In genomic region chr3:143100810-143101645, GRCm38 (mm10) we compare ENCODE assay signal across 8 mouse cellular contexts.
DNase-seq lines count a peak whose midpoint lies in the region; ATAC-seq lines count a peak whose summit lies in the region.

No protein-coding gene starts in this region.

- H3K36me3 ChIP-seq in embryonic facial prominence, embryonic 13.5 days = no peaks in the 10 kb centered on the region
- no peaks in the 10 kb centered on the region for H3K36me3 ChIP-seq in hindbrain, embryonic 16.5 days (ENCODE audit: control insufficient read depth, insufficient read depth, low read length)
- no peaks in the 10 kb centered on the region for H3K36me3 ChIP-seq in lung, embryonic 16.5 days (ENCODE audit: control insufficient read depth, insufficient read depth, low read length)

- H3K4me3 ChIP-seq in embryonic facial prominence, embryonic 13.5 days = peak overlapping the region; percentile 46
- H3K4me3 ChIP-seq in hindbrain, embryonic 16.5 days (ENCODE audit: low read length) = peak overlapping the region; percentile 52
- peak overlapping the region; percentile 45 for H3K4me3 ChIP-seq in lung, embryonic 16.5 days (ENCODE audit: low read length)

- peak overlapping the region; percentile 79 for H3K4me2 ChIP-seq in embryonic facial prominence, embryonic 13.5 days
- H3K4me2 ChIP-seq in hindbrain, embryonic 16.5 days (ENCODE audit: low read length) = peak overlapping the region; percentile 78
- peak overlapping the region; percentile 69 for H3K4me2 ChIP-seq in lung, embryonic 16.5 days (ENCODE audit: low read depth, low read length)

- H3K27ac ChIP-seq in embryonic facial prominence, embryonic 13.5 days = no peak overlapping the region
- peak overlapping the region; percentile 72 for H3K27ac ChIP-seq in hindbrain, embryonic 16.5 days (ENCODE audit: low read depth, low read length)
- H3K27ac ChIP-seq in lung, embryonic 16.5 days (ENCODE audit: low read length) = no peak overlapping the region

- DNase-seq in cerebellum, postnatal 36 days = peak; percentile 4 to 12
- DNase-seq in cerebellum, adult 11 months = no peak
- peak; percentile 9 for DNase-seq in ES-CJ7 (ENCODE audit: low read depth, low spot score)
- peak; percentile 46 for DNase-seq in right cerebral cortex, adult 18-20 months
- no peak for DNase-seq in urinary bladder, postnatal 4 days (ENCODE audit: low spot score in 2 of 2)

- peaks cover 64% of the 10 kb centered on the region for H3K27me3 ChIP-seq in embryonic facial prominence, embryonic 13.5 days
- no peaks in the 10 kb centered on the region for H3K27me3 ChIP-seq in hindbrain, embryonic 16.5 days (replicated peaks; ENCODE audit: control insufficient read depth, insufficient read depth, low read length)
- no peaks in the 10 kb centered on the region; the same call in 1 of the 2 replicates for H3K27me3 ChIP-seq in lung, embryonic 16.5 days (ENCODE audit: control insufficient read depth, insufficient read depth, low read depth, low read length)

- peaks cover 12% of the 10 kb centered on the region for H3K4me1 ChIP-seq in embryonic facial prominence, embryonic 13.5 days
- H3K4me1 ChIP-seq in hindbrain, embryonic 16.5 days (ENCODE audit: control insufficient read depth, insufficient read depth, low read depth, low read length) = no peaks in the 10 kb centered on the region; the same call in 1 of the 2 replicates
- peaks cover 6% of the 10 kb centered on the region; the same call in 1 of the 2 replicates for H3K4me1 ChIP-seq in lung, embryonic 16.5 days (replicated peaks; ENCODE audit: control insufficient read depth, insufficient read depth, low read length)

- ATAC-seq in embryonic facial prominence, embryonic 13.5 days (ENCODE audit: insufficient number of reproducible peaks, insufficient read depth, low FRiP score, low TSS enrichment, low read depth) = no peak
- ATAC-seq in hindbrain, embryonic 16.5 days = peak; percentile 88
- peak; percentile 59 for ATAC-seq in lung, embryonic 16.5 days (ENCODE audit: low read depth)

- peak overlapping the region; percentile 63 for H3K9ac ChIP-seq in embryonic facial prominence, embryonic 13.5 days
- H3K9ac ChIP-seq in hindbrain, embryonic 16.5 days (ENCODE audit: low read depth, low read length) = peak overlapping the region; percentile 76
- peak overlapping the region; percentile 55 for H3K9ac ChIP-seq in lung, embryonic 16.5 days (ENCODE audit: low read length)

- WGBS in embryonic facial prominence, embryonic 13.5 days = 3% methylated on average over 51 of the region's 59 CpGs
- 1% methylated on average over 46 of the region's 59 CpGs for WGBS in hindbrain, embryonic 16.5 days
- WGBS in lung, embryonic 16.5 days = 4% methylated on average over 34 of the region's 59 CpGs

- H3K9me3 ChIP-seq in embryonic facial prominence, embryonic 13.5 days = no peaks in the 10 kb centered on the region
- H3K9me3 ChIP-seq in hindbrain, embryonic 16.5 days (ENCODE audit: control insufficient read depth, low read length) = no peaks in the 10 kb centered on the region
- no peaks in the 10 kb centered on the region for H3K9me3 ChIP-seq in lung, embryonic 16.5 days (ENCODE audit: control insufficient read depth, low read length)

Comparison
In these comparisons a context has a peak if more than half of its experiments do, and no peak if none do; other contexts are left out.
1. DNase-seq: peak in cerebellum, postnatal 36 days (2 of 2), ES-CJ7 (single experiment) and right cerebral cortex, adult 18-20 months (single experiment); none in cerebellum, adult 11 months (single experiment) and urinary bladder, postnatal 4 days (0 of 2).
2. Peak in every context shown above with its lines, with median percentiles within 50 percentile points of each other: H3K4me2 ChIP-seq, H3K4me3 ChIP-seq and H3K9ac ChIP-seq.